Mouse (Mus musculus): ENCODE measurements around the gene R3hdm1.
A peak's percentile ranks its signal among the peaks of the same experiment; 100 is the strongest.
"Not testable (repeated sequence)": the region's sequence is repeated elsewhere in the genome, so short reads cannot be mapped to it uniquely, and the experiment has no call there.

R3hdm1 gene

DNA sequence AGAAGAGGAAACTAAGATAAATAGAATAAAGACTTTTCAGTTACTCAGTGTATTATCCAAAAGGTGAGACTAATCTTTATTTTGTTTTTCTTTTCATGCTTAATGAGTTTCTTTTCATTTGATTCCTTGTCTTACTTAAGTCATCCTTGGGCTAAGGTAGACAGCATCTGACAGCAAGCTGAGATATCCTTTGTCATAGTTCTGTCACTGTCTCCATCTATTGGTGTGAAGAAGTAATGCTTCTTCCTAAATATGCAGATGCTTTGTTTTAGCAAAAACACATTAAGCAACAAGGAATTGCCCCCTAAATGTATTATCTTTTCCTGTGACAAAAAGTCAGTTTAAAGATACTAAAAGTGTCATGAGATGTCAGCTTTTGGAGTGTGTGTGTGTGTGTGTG lies 37.9 kb downstream of the R3hdm1 start:
- DNase-seq, result no peak

DNA sequence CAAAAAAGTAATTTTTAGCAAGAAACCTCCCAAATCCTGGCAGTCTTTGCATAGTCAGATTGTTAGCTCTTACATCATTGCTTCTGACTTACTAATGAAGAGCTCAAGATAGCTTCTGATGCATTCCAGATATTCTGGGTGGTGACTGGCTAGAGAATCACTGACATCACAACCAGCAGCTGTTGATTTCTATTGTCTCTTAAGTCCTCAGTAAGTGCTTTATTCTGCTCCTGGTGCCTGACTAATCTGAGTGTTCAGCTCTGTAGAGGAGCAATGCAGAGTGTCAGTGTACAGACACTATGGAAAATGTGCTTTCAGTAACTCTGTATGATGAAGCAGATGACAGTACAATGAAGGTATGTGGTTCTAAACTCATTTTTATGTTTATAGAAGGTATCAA lies 38.6 kb downstream of the R3hdm1 start:
- DNase-seq, result no peak

DNA sequence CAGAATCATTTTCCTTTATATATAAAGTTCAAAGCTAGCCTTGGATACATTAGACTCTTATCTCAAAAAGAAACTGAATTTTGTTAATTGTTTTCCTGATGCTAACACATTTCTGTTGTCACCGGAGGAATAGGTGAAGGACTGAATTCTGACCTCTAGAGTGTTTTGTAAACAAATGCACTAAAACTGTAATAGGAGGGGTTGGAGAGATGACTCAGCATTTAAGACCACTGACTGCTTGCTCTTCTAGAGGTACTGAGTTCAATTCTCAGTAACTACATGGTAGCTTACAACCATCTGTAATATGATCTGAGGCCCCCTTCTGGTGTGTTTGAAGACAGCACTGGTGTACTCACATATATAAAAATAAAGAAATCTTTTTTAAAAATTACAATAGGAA lies 63.9 kb downstream of the R3hdm1 start:
- DNase-seq, result no peak

DNA sequence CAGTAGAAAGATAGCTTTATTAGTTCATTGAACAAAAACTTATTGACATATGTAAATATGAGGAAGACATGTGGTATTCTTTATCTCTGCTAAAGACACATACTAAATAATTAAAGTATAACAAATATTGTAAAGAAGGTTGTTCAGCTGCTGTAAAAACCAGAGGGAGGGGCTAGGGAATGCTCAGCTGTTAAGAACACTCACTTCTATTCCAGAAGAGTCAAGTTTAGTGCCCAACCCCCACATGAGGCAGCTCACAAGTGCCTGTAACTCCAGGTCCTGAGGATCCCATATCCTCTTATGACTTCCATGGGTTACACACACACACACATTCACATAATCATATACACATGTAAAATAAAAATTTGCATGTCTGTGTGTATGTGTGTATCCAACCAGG lies 67.0 kb downstream of the R3hdm1 start:
- no peak for DNase-seq

DNA sequence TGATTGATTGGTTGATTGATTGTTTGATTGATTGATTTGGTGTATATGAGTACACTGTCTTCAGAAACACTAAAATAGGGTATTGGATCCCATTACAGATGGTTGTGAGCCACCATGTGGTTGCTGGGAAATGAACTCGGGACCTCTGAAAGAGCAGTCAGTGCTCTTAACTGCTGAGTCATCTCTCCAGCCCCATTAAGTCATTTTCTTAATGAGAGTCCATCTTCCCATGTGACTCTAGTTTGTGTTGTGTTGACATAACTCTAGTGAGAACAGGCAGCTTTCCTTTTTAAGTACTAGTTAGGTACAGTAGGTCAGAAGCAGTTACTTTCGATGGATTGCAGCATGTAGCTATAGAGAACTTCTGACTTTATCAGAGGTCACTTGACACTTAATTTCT lies 88.3 kb downstream of the R3hdm1 start:
- no peak for DNase-seq

DNA sequence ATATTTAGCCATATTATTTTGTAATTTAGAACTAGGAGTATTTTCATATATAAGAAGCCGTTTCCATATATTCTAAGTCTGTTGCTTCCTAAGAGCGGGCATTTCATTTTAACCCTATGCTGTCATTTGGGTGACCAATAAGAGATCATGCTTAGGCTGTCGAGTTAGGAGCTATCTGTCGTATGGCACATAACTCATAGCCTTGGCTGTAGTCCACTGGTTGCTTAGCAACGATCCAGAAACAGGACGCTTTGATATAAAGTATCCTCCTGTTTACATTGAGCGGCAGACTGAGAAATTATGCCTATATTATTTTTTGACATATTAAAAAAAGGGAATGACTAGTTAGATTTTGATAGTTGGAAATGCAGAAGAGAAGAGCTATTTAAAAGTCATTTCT lies 89.3 kb downstream of the R3hdm1 start:
- DNase-seq, result no peak

DNA sequence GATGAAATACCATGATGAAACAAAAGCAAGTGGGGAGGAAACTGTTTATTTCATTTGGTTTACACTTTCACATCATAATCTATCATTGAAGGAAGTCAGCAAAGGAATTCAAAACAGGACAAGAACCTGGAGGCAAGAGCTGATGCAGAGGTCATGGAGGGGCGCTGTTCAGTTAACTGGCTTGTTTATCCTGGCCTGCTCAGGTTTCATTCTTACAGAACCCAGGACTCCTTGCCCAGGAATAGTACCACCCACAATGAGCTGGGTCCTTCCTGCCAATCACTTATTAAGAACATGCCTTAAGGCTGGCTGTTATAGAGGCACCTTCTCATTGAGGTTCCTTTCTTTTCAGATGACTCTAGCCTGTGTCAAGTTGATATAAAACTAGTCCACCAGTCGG lies 90.9 kb downstream of the R3hdm1 start:
- DNase-seq, result no peak

DNA sequence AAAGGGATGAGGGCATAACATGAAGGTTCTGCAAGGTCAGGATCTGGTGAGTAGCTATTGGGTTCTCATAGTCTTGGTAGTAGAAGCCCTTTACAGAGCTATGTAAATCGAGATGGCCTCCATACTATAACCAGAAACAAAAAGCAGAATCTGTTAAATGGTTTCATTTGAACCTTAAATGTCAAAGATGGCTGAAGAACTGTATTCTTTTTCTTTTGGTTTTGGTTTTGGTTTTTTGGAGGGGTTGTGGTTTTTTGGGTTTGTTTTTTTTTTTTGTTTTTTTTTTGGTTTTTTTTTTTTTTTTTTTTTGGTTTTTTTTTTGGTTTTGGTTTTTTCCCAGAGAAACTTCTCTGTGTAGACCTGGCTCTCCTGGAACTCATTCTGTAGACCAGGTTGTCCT lies 94.3 kb downstream of the R3hdm1 start:
- no peak for DNase-seq

DNA sequence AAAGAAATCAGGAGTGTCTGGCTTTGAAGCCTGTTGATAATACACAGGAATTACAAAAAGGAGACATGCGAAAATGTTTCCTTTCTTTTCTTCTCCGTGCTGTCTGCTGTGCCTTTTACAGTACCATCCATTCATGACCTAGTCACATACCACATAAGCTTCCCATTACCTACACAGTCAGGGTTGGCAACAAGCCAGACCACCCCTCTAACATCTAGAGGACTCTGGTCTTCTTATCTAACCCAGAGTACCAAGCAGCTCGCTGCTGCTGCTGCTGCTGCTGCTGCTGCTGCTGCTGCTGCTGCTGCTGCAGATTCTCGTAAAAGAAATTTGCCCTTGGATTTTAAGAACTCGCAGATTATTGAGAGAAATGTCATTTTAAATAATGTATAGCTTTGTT lies 110.2 kb downstream of the R3hdm1 start:
- DNase-seq, result no peak

DNA sequence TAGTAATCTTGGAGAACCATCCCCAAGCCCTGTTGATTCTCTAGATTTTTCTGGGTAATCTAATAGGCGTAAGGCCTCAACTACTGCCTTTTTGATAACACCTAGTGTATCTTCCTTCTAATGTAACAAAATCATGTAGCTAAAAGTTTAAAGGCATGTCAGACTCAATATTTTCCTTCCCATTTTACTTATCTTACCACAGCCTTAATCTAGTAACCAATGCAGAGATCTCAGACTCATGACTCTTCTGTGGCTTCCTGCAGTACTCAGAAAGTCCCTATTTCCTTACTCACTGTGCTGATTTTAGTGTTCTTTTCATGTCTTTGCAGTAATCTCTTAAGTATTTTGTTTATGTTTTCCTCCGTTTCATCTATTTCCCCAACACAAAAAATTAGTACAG lies 118.8 kb downstream of the R3hdm1 start:
- DNase-seq, result no peak

DNA sequence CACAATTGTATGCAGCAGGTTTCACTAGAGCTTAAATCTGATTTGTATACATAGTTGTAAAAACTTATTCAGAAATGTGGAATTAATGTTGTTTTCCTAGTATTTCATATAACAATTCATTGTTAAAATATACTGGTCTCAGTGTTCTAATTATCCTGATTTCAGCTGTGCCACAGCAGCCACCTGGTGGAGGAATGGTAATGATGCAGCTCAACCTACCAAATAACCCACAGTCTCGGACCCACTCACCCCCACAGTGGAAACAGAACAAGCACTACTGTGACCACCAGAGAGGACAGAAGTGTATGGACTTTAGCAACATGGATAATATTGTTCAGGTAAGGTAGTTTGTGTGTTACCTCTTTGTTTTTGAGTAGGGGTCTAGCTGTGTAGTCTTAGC lies 120.2 kb downstream of the R3hdm1 start:
- no peak for DNase-seq

DNA sequence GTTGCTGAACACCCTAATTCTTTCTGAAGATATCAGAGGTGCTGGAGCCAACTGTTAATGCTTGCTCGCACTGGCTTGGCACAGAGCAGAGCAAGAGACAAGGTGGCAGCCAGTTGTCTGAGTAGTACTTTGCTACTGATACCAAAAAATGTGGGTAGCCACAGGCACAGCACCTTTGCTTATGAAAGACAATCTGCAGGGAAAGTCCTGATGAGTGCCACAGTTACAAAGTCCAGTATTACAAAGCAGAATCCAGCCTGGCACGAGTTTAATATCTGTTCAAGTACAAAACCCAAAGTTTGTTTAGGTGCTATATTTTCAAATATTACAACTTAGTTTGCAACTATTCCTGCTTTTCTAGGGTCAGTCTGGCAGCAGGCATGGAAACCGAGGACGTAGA lies 132.1 kb downstream of the R3hdm1 start:
- DNase-seq, result no peak

DNA sequence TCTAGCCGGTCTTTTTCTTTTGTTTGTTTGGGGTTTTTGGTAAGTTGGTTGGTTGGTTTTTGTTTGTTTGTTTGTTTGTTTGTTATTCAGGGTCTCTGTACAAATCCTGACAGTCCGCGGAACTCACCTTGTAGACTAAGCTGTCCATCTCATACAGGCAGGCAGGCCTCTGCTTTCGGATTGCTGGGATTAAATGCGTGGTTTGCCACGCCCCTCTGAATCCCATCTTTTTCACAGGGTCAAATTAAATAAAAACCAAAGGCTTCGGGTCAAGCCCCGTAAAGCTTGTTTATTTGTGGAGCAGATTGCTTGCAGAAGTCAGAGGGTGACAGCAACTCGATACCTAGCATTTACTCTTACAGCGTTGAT lies 140.5 kb downstream of the R3hdm1 start, which contains the start of gene Ubxn4:
Gene Ubxn4, plus strand, starts transcription at position 338 of the 369 bp plus-strand sequence.
- DNase-seq, result no peak

DNA sequence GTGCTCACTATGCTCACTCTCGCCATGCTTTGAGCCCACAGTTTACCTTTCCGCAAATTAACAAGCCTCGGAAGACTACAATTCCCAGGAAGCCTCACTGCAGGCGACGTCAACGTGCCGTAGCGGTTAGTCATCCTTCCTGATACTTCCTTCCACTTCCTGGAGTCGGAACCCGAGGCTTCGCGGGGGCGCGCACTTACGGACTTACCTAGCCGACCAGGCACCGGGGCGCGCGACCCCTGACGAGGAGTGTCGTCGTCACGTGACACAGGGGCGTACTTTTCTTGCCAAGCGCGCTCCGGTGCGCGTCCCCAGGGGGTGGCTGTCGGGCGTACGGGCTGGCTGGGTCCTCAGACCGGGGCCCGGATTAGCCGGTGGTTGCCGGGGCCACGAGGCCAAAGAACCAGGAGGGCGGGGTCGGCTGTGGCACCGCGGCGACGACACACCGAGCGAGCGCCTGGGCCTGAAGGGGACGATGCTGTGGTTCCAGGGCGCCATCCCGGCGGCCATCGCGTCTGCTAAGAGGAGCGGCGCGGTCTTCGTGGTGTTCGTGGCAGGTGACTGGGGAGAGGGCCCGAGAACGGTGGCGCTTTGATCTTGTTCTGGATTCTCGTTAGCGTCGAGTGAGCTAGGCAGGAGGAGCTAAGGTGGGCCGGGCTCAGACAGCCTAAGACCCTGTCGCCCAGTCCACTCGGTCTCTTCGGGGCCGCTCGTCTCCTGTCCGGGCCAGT lies 141.1 kb downstream of the R3hdm1 start:
- peak; percentile 95 for DNase-seq

DNA sequence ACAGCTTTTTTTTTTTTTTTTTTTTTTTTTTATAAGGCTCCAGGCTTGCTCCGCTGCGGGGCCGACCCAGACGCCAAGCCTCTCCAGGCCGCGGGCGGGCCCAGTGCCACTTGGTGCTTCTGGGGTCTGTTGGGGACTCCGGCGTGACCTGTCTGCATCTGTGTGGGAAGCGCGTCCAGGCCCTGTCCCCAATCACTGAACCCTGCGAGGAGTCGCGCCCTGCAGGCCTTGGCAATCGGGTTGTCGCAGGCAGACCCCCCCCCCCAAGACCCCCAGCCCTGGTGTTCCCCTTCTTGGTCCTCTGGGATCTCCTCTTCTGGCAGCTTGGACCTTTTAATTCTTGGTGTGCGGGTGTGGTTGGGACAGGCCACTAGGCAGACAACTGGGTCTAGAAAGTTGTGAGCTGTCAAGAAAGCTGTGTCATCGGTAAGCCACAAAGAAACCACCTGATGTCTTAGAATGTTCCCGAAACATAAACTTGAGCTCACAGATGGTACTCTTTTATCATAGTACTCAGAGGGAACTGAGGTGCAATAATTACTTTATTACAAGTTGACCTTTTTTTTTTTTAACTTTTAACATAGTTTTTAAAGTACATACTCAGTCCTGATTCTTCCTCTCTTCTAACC lies 141.7 kb downstream of the R3hdm1 start:
- DNase-seq, result no peak

DNA sequence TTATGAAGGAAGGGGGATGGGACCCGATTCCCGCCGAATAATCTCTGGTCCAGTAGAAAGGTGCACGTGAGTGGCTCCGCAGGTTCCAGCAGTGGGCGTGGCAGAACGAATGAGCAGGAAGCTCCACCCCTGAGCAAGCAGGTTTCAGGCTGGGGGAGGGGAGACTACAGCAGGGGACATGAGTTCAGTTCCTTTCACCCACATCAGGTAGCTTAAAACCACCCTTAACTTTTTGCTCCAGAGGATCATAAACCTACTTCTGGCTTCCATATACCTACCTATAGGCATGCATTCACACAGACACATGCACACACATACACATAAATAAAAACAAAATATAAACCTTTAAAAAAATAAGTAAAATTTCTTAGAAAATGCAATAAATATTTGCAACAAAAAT lies 164.0 kb downstream of the R3hdm1 start:
- not testable (repeated sequence) for DNase-seq

DNA sequence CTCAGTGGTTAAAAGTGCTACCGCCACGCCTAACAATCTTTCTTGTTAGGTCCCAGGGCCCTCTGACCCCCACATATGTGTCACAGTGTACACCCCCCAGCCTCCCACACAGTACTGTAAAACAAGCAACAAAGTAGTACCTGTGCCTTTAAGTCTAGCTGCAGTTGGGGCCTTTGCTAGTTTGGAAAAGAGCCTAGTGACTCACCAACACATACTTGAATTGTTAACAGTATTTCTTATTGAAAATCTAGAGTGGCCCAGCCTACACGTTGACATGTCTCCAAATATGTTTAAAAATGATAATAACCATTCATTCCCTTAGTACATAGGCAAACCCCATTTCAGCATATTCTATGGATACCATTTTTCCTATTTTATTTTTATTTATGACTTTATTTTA lies 167.6 kb downstream of the R3hdm1 start:
- DNase-seq, result no peak

DNA sequence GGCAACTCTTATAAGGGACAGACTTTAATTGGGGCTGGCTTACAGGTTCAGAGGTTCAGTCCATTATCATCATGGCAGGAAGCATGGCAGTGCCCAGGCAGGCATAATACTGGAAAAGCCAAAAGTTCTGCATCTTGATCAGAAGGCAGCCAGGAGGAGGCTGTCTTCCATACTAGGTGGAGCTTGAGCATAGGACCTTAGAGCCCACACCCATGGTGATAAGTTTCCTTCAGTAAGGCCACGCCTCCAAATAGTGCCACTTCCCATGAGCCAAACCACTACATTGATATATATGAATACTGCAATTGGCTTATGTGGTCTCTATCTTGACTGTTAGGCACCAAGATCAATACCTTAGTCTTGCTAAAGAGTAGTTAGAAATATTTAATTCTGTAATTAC lies 172.8 kb downstream of the R3hdm1 start:
- no peak for DNase-seq

DNA sequence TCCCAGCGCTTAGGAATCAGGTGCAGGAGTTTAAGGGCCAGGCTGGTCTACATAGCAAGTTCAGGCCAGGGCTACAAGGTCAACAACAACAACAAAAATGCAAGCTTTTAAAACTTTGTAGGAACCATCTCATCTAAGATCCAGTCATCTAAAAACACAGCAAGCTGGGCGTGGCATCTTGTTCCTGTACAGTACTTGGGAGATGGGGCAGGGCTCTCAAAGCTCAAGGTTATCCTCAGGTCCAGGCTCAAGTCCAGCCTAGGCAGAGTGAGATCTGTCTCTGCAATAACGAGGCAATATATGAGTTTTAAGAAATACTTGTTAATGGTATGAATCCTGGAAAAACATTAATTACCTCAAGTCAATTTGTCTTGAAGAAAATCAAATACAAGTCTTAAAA lies 175.5 kb downstream of the R3hdm1 start:
- no peak for DNase-seq

DNA sequence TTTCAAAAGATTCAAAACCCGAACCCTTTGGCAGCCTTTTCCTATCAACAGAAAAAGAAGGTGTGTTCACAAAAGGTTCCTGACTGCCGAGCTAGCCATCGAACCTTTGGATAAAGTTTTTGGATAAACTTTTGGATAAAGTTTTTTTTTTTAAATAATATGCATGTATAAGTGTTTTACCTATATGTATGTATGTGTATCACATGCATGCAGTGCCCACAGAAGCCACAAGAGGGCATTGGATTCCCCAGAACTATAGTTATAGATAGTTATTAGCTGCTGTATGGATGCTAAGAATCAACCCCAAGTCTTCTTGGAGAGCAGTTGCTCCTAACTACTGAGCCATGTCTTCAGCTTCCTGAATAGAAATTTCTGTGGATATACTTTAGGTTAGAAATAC lies 178.7 kb downstream of the R3hdm1 start:
- DNase-seq, result no peak

DNA sequence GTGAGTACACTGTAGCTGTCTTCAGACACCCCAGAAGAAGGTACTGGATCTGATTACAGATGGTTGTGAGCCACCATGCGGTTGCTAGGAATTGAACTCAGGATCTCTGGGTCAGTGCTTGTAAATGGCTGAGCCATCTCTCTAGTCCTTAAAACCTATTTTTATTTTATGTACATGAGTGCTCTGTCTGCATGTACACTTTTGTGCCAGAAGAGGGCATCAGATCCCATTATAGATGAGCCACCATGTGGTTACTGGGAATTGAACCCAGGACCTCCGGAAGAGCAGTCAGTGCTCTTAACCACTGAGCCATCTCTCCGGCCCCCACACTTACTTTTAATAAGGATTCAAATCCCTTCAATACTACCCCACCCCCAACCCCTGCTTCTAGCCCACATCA lies 179.8 kb downstream of the R3hdm1 start:
- no peak for DNase-seq

DNA sequence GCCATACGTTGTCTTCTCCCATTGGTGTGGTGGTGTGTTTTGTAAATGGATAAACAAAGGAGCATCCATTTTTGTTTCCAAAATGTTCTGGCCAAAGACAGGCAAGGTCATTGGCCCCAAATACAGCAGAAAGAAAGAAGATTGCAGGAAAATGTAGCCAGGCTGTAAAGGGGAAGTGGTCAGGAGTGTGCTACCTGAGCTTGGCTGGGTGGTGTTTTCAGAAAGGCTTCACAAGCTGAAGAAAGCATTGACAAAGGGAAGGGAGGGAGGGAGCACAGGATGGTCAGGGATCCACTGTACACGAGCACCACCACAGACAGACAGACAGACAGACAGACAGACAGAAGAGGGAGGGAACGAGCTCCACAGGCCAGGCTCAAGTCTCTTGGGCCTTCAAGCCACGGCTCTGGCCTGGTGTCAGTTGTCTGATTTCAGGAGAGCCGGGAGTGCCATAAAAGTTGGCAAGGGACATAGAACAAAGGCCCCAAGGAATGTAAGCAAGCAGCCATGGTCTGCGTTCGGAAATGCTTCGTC lies 181.1 kb downstream of the R3hdm1 start:
- DNase-seq, result no peak

DNA sequence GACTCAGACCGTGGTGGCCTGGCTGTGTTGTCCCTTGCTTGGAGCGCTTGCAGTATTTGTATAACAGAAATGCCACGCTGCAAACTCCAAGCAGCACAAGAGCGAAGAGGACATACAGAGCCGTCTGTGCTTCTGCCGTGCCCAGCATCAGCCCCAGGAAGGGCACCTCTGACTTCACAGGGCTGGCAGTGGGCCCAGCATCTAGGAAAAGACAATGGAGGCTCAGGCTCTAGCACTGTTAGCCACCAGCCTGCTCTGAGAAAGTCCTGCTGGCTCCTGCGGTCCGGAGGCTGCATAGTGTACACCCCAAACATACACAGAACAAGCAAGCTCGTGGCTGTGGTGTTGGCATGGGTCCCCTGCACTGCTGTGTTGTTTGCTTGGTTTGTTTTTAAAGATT lies 182.0 kb downstream of the R3hdm1 start:
- DNase-seq, result no peak

All from lung, postnatal 14 days (tissue).